Mouse (Mus musculus): ENCODE results near the gene Zmiz2.

GRCm38 (mm10) chr11:6390376-6391053, 1.6 kb downstream of the Zmiz2 start:
- TF ChIP-seq CTCF (IDR thresholded peaks at IDR 0.05; ENCODE audit: control insufficient read depth, insufficient read depth, insufficient read length) (no peak), MAX (IDR thresholded peaks at IDR 0.05) (no peak), CEBPB (IDR thresholded peaks at IDR 0.05; ENCODE audit: low read depth) (no peak), USF1 (IDR thresholded peaks at IDR 0.05; ENCODE audit: low read depth) (no peak)

Measured in C2C12 (cell line).